Mouse (Mus musculus) spleen, adult 18-20 months (tissue): ENCODE data around the gene Ano1.

Experiments
- DNase-seq, 2 experiments: peaks; one replicate each; pipeline ENCODE4 v3.0.0; 2022; ENCODE audit warnings: mixed read lengths in 2 of 2

Ano1 gene

DNA sequence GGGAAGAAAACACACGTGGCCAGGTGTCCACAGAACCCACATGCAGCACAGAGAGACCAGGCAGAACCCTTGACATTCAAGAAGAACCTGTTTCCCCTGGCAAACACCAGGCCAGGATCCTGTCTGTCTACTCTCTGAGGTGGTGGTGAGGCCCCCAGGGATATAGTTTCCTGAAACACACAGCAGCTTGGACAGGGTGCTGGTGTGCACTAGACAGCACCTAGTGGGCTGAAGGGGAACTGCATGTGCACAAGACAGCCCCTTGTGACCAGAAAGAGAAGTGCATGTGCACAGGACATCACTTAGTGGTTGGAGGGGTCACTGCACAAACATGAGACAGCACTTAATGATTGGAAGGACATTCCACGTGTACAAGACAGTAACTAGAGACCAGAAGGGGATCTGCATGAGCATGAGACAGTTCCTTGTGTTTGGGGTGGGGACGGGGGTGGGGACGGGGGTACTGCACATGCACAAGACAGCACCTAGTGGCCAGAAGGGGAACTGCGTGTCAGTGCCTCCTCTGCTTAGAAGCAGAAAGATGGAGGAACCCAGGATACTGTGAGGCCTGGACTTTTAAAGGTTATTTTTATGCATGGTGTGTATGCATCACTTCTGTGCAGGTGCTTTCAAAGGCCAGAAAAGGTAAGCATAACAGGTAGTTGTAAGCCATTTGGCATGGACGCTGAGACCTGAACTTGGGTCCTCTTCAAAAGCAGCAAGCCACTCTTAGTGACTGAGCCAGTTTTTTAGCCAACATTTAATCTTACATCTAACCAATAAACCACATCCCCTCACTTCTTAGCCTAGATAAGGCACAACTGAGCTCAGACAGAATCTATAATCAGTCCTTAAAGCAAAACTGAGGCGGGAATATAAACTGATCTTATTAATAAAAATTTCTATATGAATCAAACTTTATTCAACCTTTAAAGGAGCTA is 54.7 kb downstream of the Ano1 start:
- peak in 1 of 2 experiments; percentile 7 for DNase-seq

GRCm38 (mm10) chr7:144689855-144690254 is 61.9 kb downstream of the Ano1 start:
- DNase-seq: no peak

GRCm38 (mm10) chr7:144689136-144689535 is 62.6 kb downstream of the Ano1 start:
- DNase-seq: no peak

- no peak for DNase-seq
Measured at GRCm38 (mm10) chr7:144687663-144688381, 64.0 kb downstream of the Ano1 start.

GRCm38 (mm10) chr7:144684947-144685346 is 66.8 kb downstream of the Ano1 start:
- no peak for DNase-seq

DNA sequence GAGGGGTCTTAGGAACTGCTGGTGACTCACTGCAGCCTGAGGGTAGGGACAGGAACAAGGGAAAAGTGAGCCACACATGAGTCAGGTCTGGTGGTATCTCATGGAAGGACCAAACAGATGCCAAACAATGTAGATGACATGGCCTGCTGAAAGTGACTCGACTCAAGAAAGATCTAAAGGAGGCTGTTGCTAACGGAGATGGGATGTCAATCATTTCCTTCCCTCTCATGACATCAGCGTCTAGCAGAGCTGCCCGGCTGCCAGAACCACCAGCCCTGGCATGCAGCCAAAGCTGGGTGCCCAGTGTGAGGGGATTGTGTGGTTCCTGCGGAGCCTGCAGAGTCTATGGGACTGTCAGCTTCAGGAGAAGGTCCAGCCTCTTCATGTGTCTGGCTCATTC is 67.3 kb downstream of the Ano1 start:
- DNase-seq: no peak

DNA sequence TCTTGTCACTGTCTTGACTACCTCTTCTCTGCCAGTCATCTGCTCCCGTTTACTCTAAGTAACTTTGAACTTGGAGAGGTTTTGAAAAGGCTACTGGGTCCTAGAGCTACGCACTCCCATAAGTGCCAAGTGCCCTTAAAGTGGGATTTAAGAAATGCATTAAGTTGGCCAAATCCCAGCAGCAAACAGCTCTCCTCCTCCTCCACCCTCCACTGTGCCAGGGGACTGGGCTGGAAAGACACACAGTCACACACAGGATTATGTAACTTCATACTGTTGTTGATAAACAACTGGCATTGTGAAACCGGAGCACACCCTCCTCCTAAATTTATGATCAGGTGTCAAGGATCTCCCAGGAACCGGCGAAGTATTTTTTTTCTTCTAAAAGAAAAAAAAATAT is 71.7 kb downstream of the Ano1 start:
- DNase-seq: no peak

- no peak for DNase-seq
Measured at GRCm38 (mm10) chr7:144678241-144679030, 73.3 kb downstream of the Ano1 start.

GRCm38 (mm10) chr7:144677341-144678086 is 74.3 kb downstream of the Ano1 start:
- DNase-seq: no peak

DNA sequence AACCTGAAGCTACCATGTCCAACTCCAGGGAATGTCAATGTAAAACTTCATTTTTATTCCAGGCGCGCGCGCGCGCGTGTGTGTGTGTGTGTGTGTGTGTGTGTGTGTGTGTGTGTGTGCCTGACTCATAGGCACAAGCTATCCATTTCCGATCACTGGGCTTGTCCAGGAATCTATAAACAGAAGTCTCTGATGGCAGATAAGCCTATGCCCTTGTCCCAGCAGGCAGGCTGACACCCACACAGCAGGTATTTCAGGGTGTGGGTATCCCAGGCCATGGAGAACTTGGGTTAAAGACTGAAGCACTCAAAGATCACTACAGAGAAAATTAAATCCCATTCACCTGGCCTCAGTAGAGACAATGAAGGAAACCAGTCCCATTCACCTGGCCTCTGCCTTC is 76.1 kb downstream of the Ano1 start:
- DNase-seq: no peak

GRCm38 (mm10) chr7:144669895-144670294 is 81.9 kb downstream of the Ano1 start:
- no peak for DNase-seq

- DNase-seq: no peak
Measured at GRCm38 (mm10) chr7:144668603-144669278, 83.0 kb downstream of the Ano1 start.

DNA sequence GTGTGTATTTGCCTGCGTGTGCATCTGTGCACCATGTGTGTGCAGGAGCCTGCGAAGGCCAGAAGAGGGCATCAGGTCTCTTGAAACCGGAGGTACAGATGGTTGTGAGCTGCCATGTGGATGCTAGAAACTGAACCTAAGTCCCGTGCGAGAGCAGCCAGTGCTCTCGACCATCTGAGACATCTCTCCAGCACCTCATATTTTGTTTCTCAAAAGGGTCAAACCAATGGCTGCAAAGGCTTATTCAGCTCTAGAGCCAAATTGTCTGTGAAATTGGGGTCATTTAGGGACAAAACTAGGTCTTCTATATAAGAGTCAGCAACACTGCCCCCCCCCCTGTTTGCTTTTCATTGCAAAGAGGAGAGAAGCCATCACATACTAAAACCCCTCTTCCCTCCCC is 84.7 kb downstream of the Ano1 start:
- no peak for DNase-seq

GRCm38 (mm10) chr7:144665585-144665984 is 86.2 kb downstream of the Ano1 start:
- DNase-seq: no peak

GRCm38 (mm10) chr7:144663566-144663965 is 88.2 kb downstream of the Ano1 start:
- DNase-seq: no peak

GRCm38 (mm10) chr7:144656261-144656967 is 95.4 kb downstream of the Ano1 start:
- DNase-seq: no peak

DNA sequence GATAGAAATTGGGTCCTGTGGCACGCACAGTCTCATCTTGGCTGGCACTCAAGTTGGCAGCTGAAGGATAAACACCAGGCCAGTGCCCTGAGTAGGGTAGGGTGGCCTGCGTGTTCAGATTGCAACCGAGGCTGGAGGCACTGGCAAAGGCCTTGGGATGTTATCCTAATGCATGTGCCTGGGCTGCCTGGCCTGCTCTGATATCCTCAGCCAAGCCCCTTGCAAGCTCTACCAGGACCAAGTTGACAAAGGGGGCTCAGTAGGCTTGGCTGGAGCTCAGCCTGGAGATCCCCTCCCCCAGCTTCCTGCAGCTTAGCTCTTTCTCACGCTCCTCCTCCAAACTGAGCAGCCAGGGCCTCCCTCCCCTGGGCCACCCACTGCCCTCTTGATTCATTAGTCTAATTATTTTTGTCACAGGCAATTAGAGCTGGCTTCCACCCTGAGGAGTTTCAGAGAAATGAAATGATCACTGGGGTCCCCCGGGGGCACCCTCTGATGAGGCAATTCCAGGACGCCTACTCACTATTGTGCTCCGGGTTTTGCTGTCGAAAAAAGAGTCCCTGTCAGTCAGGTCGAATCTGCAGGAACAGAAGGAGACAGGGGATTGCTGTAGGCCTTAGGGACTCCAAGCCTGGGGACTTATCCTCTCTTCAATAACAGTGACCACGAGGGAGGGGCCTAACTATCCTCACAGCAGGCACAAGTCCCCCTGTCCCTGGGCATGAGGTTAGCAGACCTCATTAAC is 97.9 kb downstream of the Ano1 start:
- no peak for DNase-seq

DNA sequence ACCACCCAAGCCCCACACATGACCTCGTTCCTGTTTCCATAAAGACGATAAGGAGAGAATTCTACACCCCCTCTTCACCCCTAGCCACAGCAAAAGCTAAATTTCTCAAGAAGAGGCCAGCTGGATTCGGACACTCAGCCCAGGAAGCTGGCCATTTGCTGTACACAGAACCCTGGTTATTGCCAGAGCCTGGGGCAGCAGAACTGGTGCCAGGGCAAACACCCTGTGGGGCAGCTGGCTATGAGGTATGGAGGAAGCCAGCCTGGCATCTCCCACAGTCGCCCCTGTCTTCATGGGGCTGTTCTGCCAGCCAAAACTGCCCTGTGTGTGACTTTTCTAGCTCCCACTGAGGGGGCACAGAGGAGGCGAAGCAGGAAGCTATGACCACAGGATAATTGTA is 104.2 kb downstream of the Ano1 start:
- no peak for DNase-seq

- no peak for DNase-seq
Measured at GRCm38 (mm10) chr7:144640817-144641216, 111.0 kb downstream of the Ano1 start.

- no peak for DNase-seq
Measured at GRCm38 (mm10) chr7:144636000-144636399, 115.8 kb downstream of the Ano1 start.
